8 mouse cellular contexts compared by ENCODE assay signal in the genomic region with DNA sequence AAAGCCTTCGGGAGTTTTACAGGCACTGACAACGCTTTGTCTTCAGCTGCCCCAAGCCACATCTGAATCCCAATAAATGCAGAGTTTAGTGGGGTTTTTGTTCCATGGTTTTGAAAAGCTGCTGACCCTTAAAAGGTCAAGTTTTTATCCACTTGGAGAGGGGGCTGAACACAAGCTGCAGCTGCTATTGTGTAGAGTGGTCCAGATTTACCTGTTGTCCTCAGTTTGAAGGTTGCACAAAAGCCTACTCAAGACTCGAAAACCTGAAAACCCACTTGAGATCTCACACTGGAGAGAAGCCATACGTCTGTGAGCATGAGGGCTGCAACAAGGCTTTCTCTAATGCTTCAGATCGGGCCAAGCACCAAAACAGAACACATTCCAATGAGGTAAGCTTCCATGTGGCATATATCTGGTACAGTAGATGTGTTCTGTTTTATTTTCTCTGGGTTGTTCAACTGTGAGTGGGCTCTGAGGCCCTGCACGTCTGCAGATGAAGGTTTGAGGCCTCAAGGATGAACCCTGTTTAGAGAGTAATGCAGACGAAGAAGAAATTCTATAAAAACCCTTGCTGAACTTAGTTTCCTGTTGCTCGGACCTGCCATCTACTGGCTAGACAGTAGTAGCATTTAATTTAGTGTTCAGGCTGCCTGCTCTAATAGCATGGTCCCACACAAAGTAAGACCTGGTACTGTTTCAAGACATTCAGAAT.
A peak's percentile ranks its signal among the peaks of the same experiment; 100 is the strongest.
DNase-seq lines count a peak whose midpoint lies in the region; ATAC-seq and TF ChIP-seq lines count a peak whose summit lies in the region.

No protein-coding gene starts in this region.

- ATAC-seq in limb, embryonic 11.5 days (ENCODE audit: insufficient number of reproducible peaks, low FRiP score, low TSS enrichment, low read depth), result no peak
- no peak; the same call in 1 of the 2 replicates for ATAC-seq in kidney, postnatal 0 days (replicated peaks; ENCODE audit: low FRiP score, low read depth)
- no peak for ATAC-seq in liver, postnatal 0 days
- ATAC-seq in activated CD4-positive, CD25-positive, alpha-beta regulatory T cell, adult 4 months, result no peak

- TF ChIP-seq EP300 in liver, postnatal 0 days (IDR thresholded peaks at IDR 0.05; ENCODE audit: low read depth), result no peak

- no peaks in the 10 kb centered on the region for H3K9me3 ChIP-seq in limb, embryonic 11.5 days (ENCODE audit: control insufficient read depth, low read length)
- H3K9me3 ChIP-seq in limb, embryonic 10.5 days (replicated peaks), result no peaks in the 10 kb centered on the region
- no peaks in the 10 kb centered on the region for H3K9me3 ChIP-seq in kidney, postnatal 0 days (replicated peaks; ENCODE audit: low read length)
- H3K9me3 ChIP-seq in liver, postnatal 0 days (ENCODE audit: low read length), result no peaks in the 10 kb centered on the region

- H3K4me3 ChIP-seq in limb, embryonic 11.5 days (ENCODE audit: low read depth, low read length), result no peak overlapping the region
- no peak overlapping the region for H3K4me3 ChIP-seq in limb, embryonic 10.5 days
- no peak overlapping the region for H3K4me3 ChIP-seq in kidney, postnatal 0 days (replicated peaks; ENCODE audit: low read depth, low read length)
- H3K4me3 ChIP-seq in liver, postnatal 0 days (ENCODE audit: low read depth, low read length), result no peak overlapping the region

- H3K36me3 ChIP-seq in limb, embryonic 11.5 days (ENCODE audit: control insufficient read depth, insufficient read depth, low read length), result no peaks in the 10 kb centered on the region
- H3K36me3 ChIP-seq in limb, embryonic 10.5 days, result peaks cover 72% of the 10 kb centered on the region
- H3K36me3 ChIP-seq in kidney, postnatal 0 days (ENCODE audit: insufficient read depth, low read length), result peaks cover 1% of the 10 kb centered on the region; the same call in 1 of the 2 replicates
- H3K36me3 ChIP-seq in liver, postnatal 0 days (replicated peaks; ENCODE audit: insufficient read depth, low read length), result no peaks in the 10 kb centered on the region

- no peaks in the 10 kb centered on the region for H3K4me1 ChIP-seq in limb, embryonic 11.5 days (ENCODE audit: control insufficient read depth, insufficient read depth, low read length)
- no peaks in the 10 kb centered on the region for H3K4me1 ChIP-seq in limb, embryonic 10.5 days
- H3K4me1 ChIP-seq in kidney, postnatal 0 days (replicated peaks; ENCODE audit: insufficient read depth, low read length), result no peaks in the 10 kb centered on the region
- H3K4me1 ChIP-seq in liver, postnatal 0 days (ENCODE audit: insufficient read depth), result no peaks in the 10 kb centered on the region

- H3K27ac ChIP-seq in limb, embryonic 11.5 days (replicated peaks; ENCODE audit: low read depth, low read length), result no peak overlapping the region
- H3K27ac ChIP-seq in limb, embryonic 10.5 days, result no peak overlapping the region
- no peak overlapping the region for H3K27ac ChIP-seq in kidney, postnatal 0 days
- H3K27ac ChIP-seq in liver, postnatal 0 days (ENCODE audit: low read depth), result no peak overlapping the region

- peak; percentile 61; the same call in 1 of the 2 replicates for TF ChIP-seq CTCF in brain, embryonic 14.5 days (IDR thresholded peaks at IDR 0.05; ENCODE audit: borderline replicate concordance, extremely low read depth, insufficient read depth, insufficient read length)
- peak; percentile 90 for TF ChIP-seq CTCF in kidney, postnatal 0 days (IDR thresholded peaks at IDR 0.05; ENCODE audit: low read depth)
- peak; percentile 63 for TF ChIP-seq CTCF in liver, postnatal 0 days (IDR thresholded peaks at IDR 0.05; ENCODE audit: low read depth)

- peak; percentile 60 for DNase-seq in limb, embryonic 11.5 days (ENCODE audit: low spot score)
- DNase-seq in limb, embryonic 10.5 days (ENCODE audit: low spot score), result no peak
- peak; percentile 92 for DNase-seq in brain, embryonic 14.5 days (ENCODE audit: low read depth)
- peak; percentile 15 to 36 for DNase-seq in frontal cortex, postnatal 25 days (ENCODE audit: low spot score in 2 of 2)
- DNase-seq in kidney, postnatal 0 days (ENCODE audit: low spot score), result peak; percentile 91
- no peak for DNase-seq in liver, postnatal 0 days
- DNase-seq in retina, adult 2 months (ENCODE audit: low read depth, low spot score), result peak; percentile 6

- no peak overlapping the region for H3K4me2 ChIP-seq in limb, embryonic 11.5 days (ENCODE audit: low read depth, severe bottlenecking)
- H3K4me2 ChIP-seq in kidney, postnatal 0 days (ENCODE audit: low read length), result no peak overlapping the region
- H3K4me2 ChIP-seq in liver, postnatal 0 days (ENCODE audit: low read depth, low read length), result no peak overlapping the region

- TF ChIP-seq POLR2A in brain, embryonic 14.5 days (IDR thresholded peaks at IDR 0.05; ENCODE audit: borderline replicate concordance, extremely low read depth, insufficient read depth, insufficient read length, poor library complexity, severe bottlenecking), result no peak

- H3K9ac ChIP-seq in limb, embryonic 11.5 days (ENCODE audit: low read length), result no peak overlapping the region
- H3K9ac ChIP-seq in kidney, postnatal 0 days (ENCODE audit: low read depth, low read length), result no peak overlapping the region
- H3K9ac ChIP-seq in liver, postnatal 0 days (replicated peaks), result no peak overlapping the region

- WGBS in limb, embryonic 11.5 days, result 70% methylated on average over 8 of the region's 8 CpGs
- WGBS in limb, embryonic 10.5 days, result 73% methylated on average over 8 of the region's 8 CpGs
- WGBS in kidney, postnatal 0 days, result 58% methylated on average over 8 of the region's 8 CpGs
- 52% methylated on average over 8 of the region's 8 CpGs for WGBS in liver, postnatal 0 days (ENCODE audit: insufficient replicate concordance)

- H3K27me3 ChIP-seq in limb, embryonic 11.5 days (ENCODE audit: control insufficient read depth, insufficient read depth, low read length), result no peaks in the 10 kb centered on the region
- H3K27me3 ChIP-seq in limb, embryonic 10.5 days (ENCODE audit: low read depth, poor library complexity, severe bottlenecking), result no peaks in the 10 kb centered on the region
- H3K27me3 ChIP-seq in kidney, postnatal 0 days (ENCODE audit: insufficient read depth, low read length), result no peaks in the 10 kb centered on the region
- no peaks in the 10 kb centered on the region for H3K27me3 ChIP-seq in liver, postnatal 0 days (ENCODE audit: insufficient read depth, low read length)

Comparison
In these comparisons a context has a peak if more than half of its experiments do, and no peak if none do; other contexts are left out.
1. DNase-seq: peak in limb, embryonic 11.5 days (single experiment), brain, embryonic 14.5 days (single experiment), frontal cortex, postnatal 25 days (2 of 2), kidney, postnatal 0 days (single experiment) and retina, adult 2 months (single experiment); none in limb, embryonic 10.5 days (single experiment) and liver, postnatal 0 days (single experiment).
2. Peak in every context shown above with its lines, with median percentiles within 50 percentile points of each other: CTCF ChIP-seq.